Mouse (Mus musculus) stomach, postnatal 0 days (tissue): ENCODE data around the gene Hint3. TPM values are rescaled to one million over a fixed set of nuclear protein-coding genes. Genes with fewer than 3 reads are reported as not detected.
"Not testable (repeated sequence)": the region's sequence is repeated elsewhere in the genome, so short reads cannot be mapped to it uniquely, and the experiment has no call there.

Experiments used
- ATAC-seq: fragments of 200-750 bp; cut with Nextera tagmentation; 2 replicates; pipeline ENCODE4 v1.8.0; 2017; ENCODE audit not compliant: low FRiP score, low TSS enrichment
- DNase-seq: peaks from one replicate; pipeline ENCODE4 v3.0.0-alpha.2; 2016; ENCODE audit warnings: low spot score
- H3K27ac ChIP-seq: fragments of 300-500 bp; sonication (generic); replicated peaks from 2 replicates; pipeline ENCODE4 v1.5.1; 2014; ENCODE audit warnings: mild to moderate bottlenecking, control low read depth
- H3K27me3 ChIP-seq: fragments of 300-500 bp; sonication (generic); 2 replicates; pipeline ENCODE4 v1.6.1; 2014; ENCODE audit warnings: low read length; ENCODE audit not compliant: control insufficient read depth, insufficient read depth
- H3K36me3 ChIP-seq: fragments of 300-500 bp; sonication (generic); 2 replicates; pipeline ENCODE4 v1.6.1; 2014; ENCODE audit warnings: low read length, mixed read lengths; ENCODE audit not compliant: control insufficient read depth, insufficient read depth
- H3K4me1 ChIP-seq: fragments of 300-500 bp; sonication (generic); replicated peaks from 2 replicates; pipeline ENCODE4 v1.6.1; 2014; ENCODE audit warnings: antibody characterized with exemption; ENCODE audit not compliant: control insufficient read depth, insufficient read depth
- H3K4me2 ChIP-seq: fragments of 300-500 bp; sonication (generic); replicated peaks from 2 replicates; pipeline ENCODE4 v1.6.1; 2014; ENCODE audit warnings: low read depth, mild to moderate bottlenecking, control low read depth, moderate library complexity
- H3K4me3 ChIP-seq: fragments of 300-500 bp; sonication (generic); 2 replicates; pipeline ENCODE4 v1.5.1; 2014; ENCODE audit warnings: low read depth, low read length, control low read depth
- H3K9ac ChIP-seq: fragments of 300-500 bp; sonication (generic); 2 replicates; pipeline ENCODE4 v1.6.1; 2014; ENCODE audit warnings: mild to moderate bottlenecking, low read length, control low read depth, mixed read lengths
- H3K9me3 ChIP-seq: fragments of 300-500 bp; sonication (generic); 2 replicates; pipeline ENCODE4 v1.6.1; 2016; ENCODE audit warnings: low read length; ENCODE audit not compliant: control insufficient read depth
- CTCF ChIP-seq: IDR thresholded peaks from 2 replicates; pipeline ENCODE4 v1.5.1; 2016; ENCODE audit warnings: antibody characterized with exemption, low read depth, mild to moderate bottlenecking, moderate library complexity
- EP300 ChIP-seq: optimal IDR thresholded peaks from 2 replicates; pipeline ENCODE3; 2016; ENCODE audit warnings: antibody characterized with exemption
- WGBS: fragments of 180-500 bp; shearing (Covaris S2); extraction: QIAGEN DNeasy Blood & Tissue Kit; methylation state at CpG from one replicate; pipeline ENCODE4 v1.1.7; 2014; 5-methylcytosine and 5-hydroxymethylcytosine counted together
- polyA plus RNA-seq: library from polyadenylated mRNA; unstranded; fragments of >200 nt; fragmentation: Nextera tagmentation; extraction: Ambion mirVana; gene quantifications from 2 replicates; pipeline ENCODE4 v1.2.1, GENCODE M21; 2015

The Hint3 gene
- polyA plus RNA-seq, 1 experiment from 2014 or later: 60.9 TPM

GRCm38 (mm10) chr10:30647681-30648080 lies 18.2 kb upstream of the Hint3 start:
- Histone ChIP-seq H3K9ac (no peak overlapping the region), H3K27ac (no peak overlapping the region), H3K4me1 (no peaks in the 10 kb centered on the region), H3K36me3 (no peaks in the 10 kb centered on the region), H3K4me3 (no peak overlapping the region), H3K27me3 (no peaks in the 10 kb centered on the region), H3K4me2 (no peak overlapping the region), H3K9me3 (no peaks in the 10 kb centered on the region)
- WGBS: 31% methylated on average over 2 of the region's 2 CpGs
- TF ChIP-seq CTCF (no peak), EP300 (no peak)
- ATAC-seq: no peak
- DNase-seq: no peak

GRCm38 (mm10) chr10:30638216-30638615 lies 8.8 kb upstream of the Hint3 start:
- no peaks in the 10 kb centered on the region for H3K4me1 ChIP-seq
- ATAC-seq: peak; percentile 76
- H3K9me3 ChIP-seq: no peaks in the 10 kb centered on the region

GRCm38 (mm10) chr10:30636474-30637154 lies 7.2 kb upstream of the Hint3 start:
- H3K4me3 ChIP-seq, H3K4me1 ChIP-seq, H3K36me3 ChIP-seq, DNase-seq, H3K27ac ChIP-seq, H3K9me3 ChIP-seq, H3K27me3 ChIP-seq, H3K4me2 ChIP-seq, H3K9ac ChIP-seq, ATAC-seq: not testable (repeated sequence)
- 62% methylated on average over 1 of the region's 1 CpGs for WGBS

More at GRCm38 (mm10) chr10:30638216-30638615, 8.8 kb upstream of the Hint3 start:
- H3K27me3 ChIP-seq: no peaks in the 10 kb centered on the region
- 70% methylated on average over 3 of the region's 3 CpGs for WGBS
- H3K36me3 ChIP-seq: no peaks in the 10 kb centered on the region
- H3K4me3 ChIP-seq: no peak overlapping the region
- H3K4me2 ChIP-seq: no peak overlapping the region
- DNase-seq: no peak
- TF ChIP-seq EP300: no peak
- no peak for TF ChIP-seq CTCF
- H3K27ac ChIP-seq: no peak overlapping the region
- no peak overlapping the region for H3K9ac ChIP-seq

GRCm38 (mm10) chr10:30632718-30633117 lies 3.3 kb upstream of the Hint3 start:
- H3K4me1 ChIP-seq: no peaks in the 10 kb centered on the region
- WGBS: 96% methylated on average over 1 of the region's 1 CpGs
- H3K36me3 ChIP-seq: no peaks in the 10 kb centered on the region
- H3K9me3 ChIP-seq: no peaks in the 10 kb centered on the region
- TF ChIP-seq EP300: no peak
- no peak for TF ChIP-seq CTCF
- no peak overlapping the region for H3K4me2 ChIP-seq
- no peak overlapping the region for H3K27ac ChIP-seq
- H3K4me3 ChIP-seq: no peak overlapping the region
- ATAC-seq (0 out of 2 replicates have a peak, but pooled peaks have one; percentile 21), DNase-seq (no peak)
- no peaks in the 10 kb centered on the region for H3K27me3 ChIP-seq
- no peak overlapping the region for H3K9ac ChIP-seq

GRCm38 (mm10) chr10:30629977-30630376 lies 545 bp upstream of the Hint3 start:
- no peaks in the 10 kb centered on the region for H3K27me3 ChIP-seq
- DNase-seq (no peak), ATAC-seq (no peak)
- no peaks in the 10 kb centered on the region for H3K9me3 ChIP-seq
- TF ChIP-seq EP300 (no peak), CTCF (no peak)
- H3K4me2 ChIP-seq: no peak overlapping the region
- H3K9ac ChIP-seq: no peak overlapping the region
- H3K4me1 ChIP-seq: no peaks in the 10 kb centered on the region
- H3K4me3 ChIP-seq: no peak overlapping the region
- H3K27ac ChIP-seq: no peak overlapping the region
- H3K36me3 ChIP-seq: no peaks in the 10 kb centered on the region

- WGBS: 90% methylated on average over 11 of the region's 11 CpGs
- not testable (repeated sequence) for H3K9ac ChIP-seq, H3K4me1 ChIP-seq, H3K27me3 ChIP-seq, H3K4me2 ChIP-seq, H3K27ac ChIP-seq, ATAC-seq, H3K4me3 ChIP-seq, DNase-seq, H3K9me3 ChIP-seq, H3K36me3 ChIP-seq
Observed at GRCm38 (mm10) chr10:30628444-30628843, 988 bp downstream of the Hint3 start.
